Comparison of ENCODE assay signal across 18 mouse cellular contexts in the genomic region with DNA sequence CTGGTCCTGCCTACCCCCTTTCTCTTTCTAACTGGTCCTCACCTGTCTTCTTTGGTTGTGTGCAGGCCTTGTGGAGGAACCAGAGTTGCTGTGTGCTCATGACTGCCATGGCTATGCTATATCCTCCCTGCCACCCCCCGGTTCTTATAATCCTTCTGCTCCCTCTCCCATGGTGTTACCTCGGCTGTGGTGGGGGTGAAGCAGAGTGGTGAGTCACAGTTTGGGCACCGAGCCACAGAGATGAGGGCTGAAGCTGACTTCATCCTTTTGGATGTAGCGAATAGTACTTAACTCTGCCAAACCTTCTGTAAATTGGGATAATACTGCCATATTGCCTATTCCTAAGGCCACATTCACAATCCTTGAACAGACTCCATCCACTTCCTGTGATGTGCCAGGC. TPM values are rescaled to one million over a fixed set of nuclear protein-coding genes. Genes with fewer than 3 reads are reported as not detected.
DNase-seq lines count a peak whose midpoint lies in the region; TF ChIP-seq lines count a peak whose summit lies in the region.
"Had no signal": no experiment of that assay in that cellular context is flagged by ENCODE, and none has a peak within 500 bp of the region (broad histone marks: within the 10 kb centered on the region; RNA-seq: fewer than 3 reads in every experiment).

No protein-coding gene starts in this region.

- no peak overlapping the region for H3K27ac ChIP-seq in hindbrain, embryonic 10.5 days
- H3K27ac ChIP-seq: embryonic facial prominence, embryonic 12.5 days; neural tube, embryonic 15.5 days had no signal

- WGBS in hindbrain, embryonic 10.5 days, result 87% methylated on average over 4 of the region's 4 CpGs

- TF ChIP-seq CTCF in brain, embryonic 14.5 days (IDR thresholded peaks at IDR 0.05; ENCODE audit: borderline replicate concordance, extremely low read depth, insufficient read depth, insufficient read length), result no peak

- no peaks in the 10 kb centered on the region for H3K36me3 ChIP-seq in hindbrain, embryonic 10.5 days
- H3K36me3 ChIP-seq: embryonic facial prominence, embryonic 12.5 days; neural tube, embryonic 15.5 days had no signal

- DNase-seq in cerebellum, adult 11 months, result peak; percentile 53
- no peak for DNase-seq in cerebellum, postnatal 14 days
- peak; percentile 69 to 70 for DNase-seq in layer of hippocampus, adult 8-10 months (ENCODE audit: low spot score in 2 of 2)
- DNase-seq in layer of hippocampus, adult 11-12 months (ENCODE audit: low spot score), result no peak
- DNase-seq in brain, embryonic 14.5 days (ENCODE audit: low read depth), result peak; percentile 58
- DNase-seq in left cerebral cortex, postnatal 36 days (ENCODE audit: low spot score in 2 of 2), result peak; percentile 70 to 73
- no peak for DNase-seq in ovary, postnatal 10 days (ENCODE audit: low spot score)
- no peak for DNase-seq in hindbrain, embryonic 10.5 days (ENCODE audit: low spot score)
- DNase-seq: kidney, postnatal 36 days; liver; lung, postnatal 10 days; spleen, adult 18-20 months; thymus, postnatal 14 days had no signal

- no peak for TF ChIP-seq POLR2A in brain, embryonic 14.5 days (IDR thresholded peaks at IDR 0.05; ENCODE audit: borderline replicate concordance, extremely low read depth, insufficient read depth, insufficient read length, poor library complexity, severe bottlenecking)

- no peak overlapping the region for H3K4me3 ChIP-seq in hindbrain, embryonic 10.5 days
- H3K4me3 ChIP-seq: embryonic facial prominence, embryonic 12.5 days; neural tube, embryonic 15.5 days had no signal

- peaks cover 21% of the 10 kb centered on the region; the same call in 1 of the 2 replicates for H3K4me1 ChIP-seq in hindbrain, embryonic 10.5 days (replicated peaks)
- H3K4me1 ChIP-seq: embryonic facial prominence, embryonic 12.5 days had no signal

- intact Hi-C loops in left cerebral cortex, postnatal 36 days (cut with DNase I), result no loop called here

- H3K27me3 ChIP-seq in hindbrain, embryonic 10.5 days (ENCODE audit: insufficient read depth, poor library complexity, severe bottlenecking), result peaks cover 18% of the 10 kb centered on the region
- H3K27me3 ChIP-seq: neural tube, embryonic 15.5 days had no signal

- H3K9me3 ChIP-seq in hindbrain, embryonic 10.5 days, result no peaks in the 10 kb centered on the region
- H3K9me3 ChIP-seq: embryonic facial prominence, embryonic 12.5 days; neural tube, embryonic 15.5 days had no signal

RNA-seq across cellular contexts. Expression of a gene that starts 12.0 kb away (rescaled TPM):
- 100 to 1,000 TPM; 317 to 358 (median 338) TPM for total RNA-seq in layer of hippocampus, adult 8-10 months (2022)
- 36.2 and 44.6 TPM in 2 replicates for polyA plus RNA-seq in brain, embryonic 14.5 days (2012; rRNA removed)
- 100 to 1,000 TPM; 386 to 401 TPM for total RNA-seq in left cerebral cortex, postnatal 36 days (2021)
- polyA plus RNA-seq in hindbrain, embryonic 10.5 days (2016; fragmentation: Nextera tagmentation; extraction: Ambion mirVana), result 19.6 and 20.9 TPM in 2 replicates

RNA-seq across cellular contexts. Expression of a gene that starts 44.3 kb away (rescaled TPM):
- total RNA-seq in layer of hippocampus, adult 8-10 months (2022), result 1 to 10 TPM in 2 of 4 experiments, under 1 TPM in 2; 0.24 to 1.8 (median 0.93) TPM
- polyA plus RNA-seq in brain, embryonic 14.5 days (2012; rRNA removed), result not detected in 2 replicates
- total RNA-seq in left cerebral cortex, postnatal 36 days (2021), result 1 to 10 TPM in 1 of 2 experiments, under 1 TPM in 1; 0.68 to 1.1 TPM
- polyA plus RNA-seq in hindbrain, embryonic 10.5 days (2016; fragmentation: Nextera tagmentation; extraction: Ambion mirVana), result not detected in 2 replicates
- polyA plus RNA-seq: C2C12; embryonic facial prominence, embryonic 12.5 days; heart, embryonic 14.5 days; midbrain, postnatal 0 days; neural tube, embryonic 15.5 days had no signal

Comparison
In these comparisons a context has a peak if more than half of its experiments do, and no peak if none do; other contexts are left out.
1. DNase-seq: peak in cerebellum, adult 11 months (single experiment), layer of hippocampus, adult 8-10 months (2 of 2), brain, embryonic 14.5 days (single experiment) and left cerebral cortex, postnatal 36 days (2 of 2); none in cerebellum, postnatal 14 days (0 of 2), layer of hippocampus, adult 11-12 months (single experiment), ovary, postnatal 10 days (single experiment) and hindbrain, embryonic 10.5 days (single experiment).